Mouse (Mus musculus) lung, adult 2 months (tissue): ENCODE data around the gene Ang5.
A peak's percentile ranks its signal among the peaks of the same experiment; 100 is the strongest.
"Not testable (repeated sequence)": the region's sequence is repeated elsewhere in the genome, so short reads cannot be mapped to it uniquely, and the experiment has no call there.

Source experiments
- CTCF ChIP-seq: fragments of 200-500 bp; IDR thresholded peaks from 2 replicates; pipeline ENCODE4 v1.5.1; 2011; ENCODE audit warnings: mild to moderate bottlenecking, low read length, control low read depth; ENCODE audit not compliant: insufficient read depth
- POLR2A ChIP-seq: fragments of 200-500 bp; IDR thresholded peaks from 2 replicates; pipeline ENCODE4 v1.6.1; 2011; ENCODE audit warnings: low read depth, mild to moderate bottlenecking, control low read depth, low read length, borderline replicate concordance; ENCODE audit errors: extremely low read depth

GRCm38 (mm10) chr14:43932991-43933390 lies 23.9 kb upstream of the Ang5 start:
- peak; percentile 29; the same call in 1 of the 2 replicates for TF ChIP-seq CTCF
- not testable (repeated sequence) for TF ChIP-seq POLR2A
